Mouse (Mus musculus) liver, adult 2 months (tissue): ENCODE measurements at regions not wholly inside any gene's neighbourhood (a gene's known extent, or its start where the extent isn't known, plus 50 kb on each side); places are given as distances from the start of the nearest gene placed in this dataset.
"Not testable (repeated sequence)": the region's sequence is repeated elsewhere in the genome, so short reads cannot be mapped to it uniquely, and the experiment has no call there.

Source experiments
- DNase-seq: peaks from one replicate; pipeline ENCODE4 v3.0.0-alpha.2; 2011; ENCODE audit warnings: low read depth, low spot score; ENCODE audit errors: extremely low read depth
- H3K27ac ChIP-seq: fragments of 200-500 bp; replicated peaks from 2 replicates; pipeline ENCODE4 v1.5.1; 2012; ENCODE audit warnings: low read depth, mild to moderate bottlenecking, control low read depth, inconsistent platforms, low read length; ENCODE audit not compliant: insufficient read depth
- H3K27me3 ChIP-seq: fragments of 200-500 bp; 2 replicates; pipeline ENCODE4 v1.6.1; 2012; ENCODE audit warnings: mild to moderate bottlenecking, moderate library complexity, low read length, inconsistent platforms; ENCODE audit not compliant: control insufficient read depth, insufficient read depth
- H3K36me3 ChIP-seq: fragments of 200-500 bp; 2 replicates; pipeline ENCODE4 v1.6.1; 2012; ENCODE audit warnings: low read length, inconsistent platforms; ENCODE audit not compliant: control insufficient read depth, insufficient read depth
- H3K4me1 ChIP-seq: fragments of 200-500 bp; 2 replicates; pipeline ENCODE4 v1.6.1; 2011; ENCODE audit warnings: low read length; ENCODE audit not compliant: control insufficient read depth, insufficient read depth
- H3K4me3 ChIP-seq: fragments of 200-500 bp; 2 replicates; pipeline ENCODE4 v1.5.1; 2011; ENCODE audit warnings: low read depth, mild to moderate bottlenecking, control low read depth, low read length, moderate library complexity; ENCODE audit not compliant: insufficient read depth
- H3K79me2 ChIP-seq: fragments of 200-500 bp; 2 replicates; pipeline ENCODE4 v1.6.1; 2012; ENCODE audit warnings: inconsistent platforms, mild to moderate bottlenecking, low read length, moderate library complexity; ENCODE audit not compliant: control insufficient read depth, insufficient read depth
- H3K9ac ChIP-seq: fragments of 200-500 bp; 2 replicates; pipeline ENCODE4 v1.6.1; 2012; ENCODE audit warnings: low read depth, mild to moderate bottlenecking, control low read depth, inconsistent platforms, low read length
- CTCF ChIP-seq: fragments of 200-500 bp; IDR thresholded peaks from 2 replicates; pipeline ENCODE4 v1.5.1; 2011; ENCODE audit warnings: low read depth, low read length, control low read depth
- POLR2A ChIP-seq: fragments of 200-500 bp; IDR thresholded peaks from 2 replicates; pipeline ENCODE4 v1.6.1; 2011; ENCODE audit warnings: low read length, control low read depth; ENCODE audit not compliant: insufficient read depth; ENCODE audit errors: extremely low read depth
- WGBS: fragments of 180-500 bp; shearing (Covaris S2); methylation state at CpG from one replicate; pipeline ENCODE4 v1.1.7; 2018; 5-methylcytosine and 5-hydroxymethylcytosine counted together

- Histone ChIP-seq H3K4me3 (no peak overlapping the region), H3K4me1 (no peaks in the 10 kb centered on the region), H3K27me3 (no peaks in the 10 kb centered on the region), H3K27ac (no peak overlapping the region), H3K9ac (no peak overlapping the region), H3K36me3 (no peaks in the 10 kb centered on the region), H3K79me2 (no peaks in the 10 kb centered on the region)
- TF ChIP-seq CTCF (no peak), POLR2A (no peak)
- 62% methylated on average over 8 of the region's 8 CpGs for WGBS
- no peak for DNase-seq
These were observed 484.5 kb upstream of the Hsf2 start for GRCm38 (mm10) chr10:57001723-57002110.

GRCm38 (mm10) chr10:57037641-57038040 is 448.5 kb upstream of the Hsf2 start:
- Histone ChIP-seq H3K27me3 (no peaks in the 10 kb centered on the region), H3K79me2 (no peaks in the 10 kb centered on the region), H3K4me1 (no peaks in the 10 kb centered on the region), H3K27ac (no peak overlapping the region), H3K36me3 (no peaks in the 10 kb centered on the region), H3K4me3 (no peak overlapping the region), H3K9ac (no peak overlapping the region)
- WGBS: 86% methylated on average over 2 of the region's 2 CpGs
- DNase-seq: no peak
- TF ChIP-seq POLR2A (no peak), CTCF (no peak)

GRCm38 (mm10) chr10:57040201-57040600 is 446.0 kb upstream of the Hsf2 start:
- Histone ChIP-seq H3K27ac (no peak overlapping the region), H3K79me2 (no peaks in the 10 kb centered on the region), H3K4me1 (no peaks in the 10 kb centered on the region), H3K27me3 (no peaks in the 10 kb centered on the region), H3K36me3 (no peaks in the 10 kb centered on the region), H3K4me3 (no peak overlapping the region), H3K9ac (no peak overlapping the region)
- WGBS: 62% methylated on average over 5 of the region's 5 CpGs
- TF ChIP-seq CTCF (no peak), POLR2A (no peak)
- DNase-seq: no peak

GRCm38 (mm10) chr10:57046021-57046420 is 440.2 kb upstream of the Hsf2 start:
- no peak for TF ChIP-seq CTCF
- no peak for TF ChIP-seq POLR2A

GRCm38 (mm10) chr10:57046891-57047290 is 439.3 kb upstream of the Hsf2 start:
- H3K79me2 ChIP-seq: no peaks in the 10 kb centered on the region
- H3K36me3 ChIP-seq: no peaks in the 10 kb centered on the region
- no peaks in the 10 kb centered on the region for H3K27me3 ChIP-seq
- peak; percentile 13 for DNase-seq
- H3K4me3 ChIP-seq: no peak overlapping the region
- TF ChIP-seq CTCF (no peak), POLR2A (no peak)
- no peak overlapping the region for H3K9ac ChIP-seq
- no peaks in the 10 kb centered on the region for H3K4me1 ChIP-seq
- no peak overlapping the region for H3K27ac ChIP-seq
- 29% methylated on average over 2 of the region's 2 CpGs for WGBS

More at GRCm38 (mm10) chr10:57046021-57046420, 440.2 kb upstream of the Hsf2 start:
- Histone ChIP-seq H3K4me3 (no peak overlapping the region), H3K4me1 (no peaks in the 10 kb centered on the region), H3K9ac (no peak overlapping the region), H3K79me2 (no peaks in the 10 kb centered on the region), H3K36me3 (no peaks in the 10 kb centered on the region), H3K27me3 (no peaks in the 10 kb centered on the region), H3K27ac (no peak overlapping the region)
- DNase-seq: no peak
- 84% methylated on average over 2 of the region's 2 CpGs for WGBS

- no peak overlapping the region for H3K4me3 ChIP-seq
- no peaks in the 10 kb centered on the region for H3K79me2 ChIP-seq
- no peak for TF ChIP-seq POLR2A
- no peak for TF ChIP-seq CTCF
- no peak overlapping the region for H3K9ac ChIP-seq
- H3K27me3 ChIP-seq: no peaks in the 10 kb centered on the region
- no peak for DNase-seq
- no peaks in the 10 kb centered on the region for H3K4me1 ChIP-seq
- H3K27ac ChIP-seq: no peak overlapping the region
- H3K36me3 ChIP-seq: no peaks in the 10 kb centered on the region
These were observed 438.5 kb upstream of the Hsf2 start for GRCm38 (mm10) chr10:57047719-57048118.

- 66% methylated on average over 2 of the region's 2 CpGs for WGBS
- H3K79me2 ChIP-seq, H3K4me3 ChIP-seq, H3K27me3 ChIP-seq, H3K9ac ChIP-seq, H3K4me1 ChIP-seq, H3K36me3 ChIP-seq, H3K27ac ChIP-seq, DNase-seq: not testable (repeated sequence)
These were observed 432.8 kb upstream of the Hsf2 start for GRCm38 (mm10) chr10:57053375-57053774.
